Mouse (Mus musculus) neural tube, embryonic 12.5 days (tissue): ENCODE data around the gene Arhgap28. TPM values are rescaled to one million over a fixed set of nuclear protein-coding genes. Genes with fewer than 3 reads are reported as not detected.

Source experiments
- ATAC-seq: fragments of 200-750 bp; cut with Nextera tagmentation; 2 replicates; pipeline ENCODE4 v1.8.0; 2017; ENCODE audit warnings: low read depth, mild to moderate bottlenecking, moderate TSS enrichment, moderate library complexity; ENCODE audit not compliant: low FRiP score
- H3K27ac ChIP-seq: fragments of 300-500 bp; sonication (generic); 2 replicates; pipeline ENCODE4 v1.5.1; 2016
- H3K27me3 ChIP-seq: fragments of 300-500 bp; sonication (generic); replicated peaks from 2 replicates; pipeline ENCODE4 v1.6.1; 2016; ENCODE audit warnings: mild to moderate bottlenecking
- H3K36me3 ChIP-seq: fragments of 300-500 bp; sonication (generic); 2 replicates; pipeline ENCODE4 v1.6.1; 2016; ENCODE audit warnings: mild to moderate bottlenecking
- H3K4me1 ChIP-seq: fragments of 300-500 bp; sonication (generic); 2 replicates; pipeline ENCODE4 v1.6.1; 2016
- H3K4me2 ChIP-seq: fragments of 300-500 bp; sonication (generic); replicated peaks from 2 replicates; pipeline ENCODE4 v1.6.1; 2016; ENCODE audit warnings: mild to moderate bottlenecking
- H3K4me3 ChIP-seq: fragments of 300-500 bp; sonication (generic); 2 replicates; pipeline ENCODE4 v1.5.1; 2016
- H3K9ac ChIP-seq: fragments of 300-500 bp; sonication (generic); 2 replicates; pipeline ENCODE4 v1.6.1; 2016; ENCODE audit warnings: mild to moderate bottlenecking
- H3K9me3 ChIP-seq: fragments of 300-500 bp; sonication (generic); 2 replicates; pipeline ENCODE4 v1.6.1; 2016; ENCODE audit warnings: mild to moderate bottlenecking
- WGBS: fragments of 180-500 bp; shearing (Covaris S2); methylation state at CpG from one replicate; pipeline ENCODE4 v1.1.7; 2016; 5-methylcytosine and 5-hydroxymethylcytosine counted together
- polyA plus RNA-seq: library from polyadenylated mRNA; unstranded; fragments of >200 nt; fragmentation: Nextera tagmentation; extraction: Ambion mirVana; gene quantifications from 2 replicates; pipeline ENCODE4 v1.2.1, GENCODE M21; 2016

The Arhgap28 gene
- polyA plus RNA-seq, 1 experiment from 2014 or later: 26.8 TPM

DNA sequence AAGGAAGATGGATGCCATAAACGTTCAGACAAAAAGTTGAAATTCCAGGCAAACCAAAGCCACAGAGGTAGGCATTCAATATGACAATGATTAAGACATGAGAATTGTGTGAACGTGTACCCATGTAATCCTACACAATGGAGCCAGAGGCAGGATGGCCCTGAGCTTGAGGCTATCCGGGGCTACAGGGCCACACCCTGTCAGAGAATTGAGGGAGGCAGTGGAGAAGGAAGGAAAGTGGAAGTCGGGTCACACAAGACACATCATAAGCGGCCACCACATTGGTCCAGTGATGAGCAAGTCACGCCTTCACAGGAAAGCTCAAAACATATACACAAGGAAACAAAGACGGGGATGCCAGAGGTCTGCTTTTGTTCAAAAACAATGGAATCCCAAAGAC lies 84.0 kb downstream of the Arhgap28 start:
- Histone ChIP-seq H3K4me2 (no peak overlapping the region), H3K27ac (no peak overlapping the region), H3K9me3 (no peaks in the 10 kb centered on the region), H3K9ac (no peak overlapping the region), H3K4me3 (no peak overlapping the region), H3K27me3 (no peaks in the 10 kb centered on the region), H3K36me3 (no peaks in the 10 kb centered on the region), H3K4me1 (no peaks in the 10 kb centered on the region)
- ATAC-seq: no peak
- 80% methylated on average over 7 of the region's 7 CpGs for WGBS

DNA sequence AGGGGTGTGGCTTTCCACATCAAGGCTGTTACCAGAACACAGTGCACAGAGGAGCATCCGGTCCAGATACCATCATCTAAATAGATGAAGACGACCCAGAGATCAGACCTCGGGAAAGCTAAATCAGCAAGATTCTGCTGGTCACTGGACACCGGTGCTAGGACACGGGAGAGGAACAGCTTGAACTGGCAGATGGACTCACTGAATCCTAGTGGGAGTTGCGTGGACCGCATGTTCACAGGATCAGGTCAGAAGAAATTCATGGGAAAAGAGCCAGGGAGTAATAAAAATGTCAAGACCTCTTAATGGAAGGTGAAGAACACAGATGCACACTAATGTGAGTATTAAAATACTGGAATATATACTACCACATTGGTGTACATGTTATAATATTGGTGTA lies 85.7 kb downstream of the Arhgap28 start:
- H3K4me2 ChIP-seq: no peak overlapping the region
- H3K4me1 ChIP-seq: no peaks in the 10 kb centered on the region
- H3K36me3 ChIP-seq: no peaks in the 10 kb centered on the region
- no peaks in the 10 kb centered on the region for H3K27me3 ChIP-seq
- no peak overlapping the region for H3K27ac ChIP-seq
- H3K9ac ChIP-seq: no peak overlapping the region
- 82% methylated on average over 7 of the region's 7 CpGs for WGBS
- ATAC-seq: no peak
- no peaks in the 10 kb centered on the region for H3K9me3 ChIP-seq
- no peak overlapping the region for H3K4me3 ChIP-seq

DNA sequence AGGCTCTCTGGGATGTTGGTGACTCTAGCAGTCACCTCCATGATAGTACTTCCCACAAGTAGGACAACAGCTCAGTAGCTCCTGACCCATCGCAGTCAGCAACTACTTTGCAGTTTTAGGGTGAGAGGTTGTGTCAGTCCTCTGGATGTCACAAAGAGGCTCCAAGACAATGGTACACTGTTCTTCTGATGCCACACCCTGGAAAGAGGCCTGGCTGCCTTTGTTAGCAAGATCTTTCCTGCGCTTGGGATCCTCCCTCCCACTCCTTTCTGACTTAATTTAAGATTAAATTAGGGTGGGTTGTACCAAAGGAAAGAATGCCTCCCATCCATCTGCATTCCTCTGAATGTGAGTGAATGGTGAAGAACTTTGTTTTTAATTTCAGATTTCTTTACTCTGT lies 87.0 kb downstream of the Arhgap28 start:
- Histone ChIP-seq H3K27me3 (no peaks in the 10 kb centered on the region), H3K4me1 (no peaks in the 10 kb centered on the region), H3K4me2 (no peak overlapping the region), H3K9ac (no peak overlapping the region), H3K9me3 (no peaks in the 10 kb centered on the region), H3K27ac (no peak overlapping the region), H3K36me3 (no peaks in the 10 kb centered on the region), H3K4me3 (no peak overlapping the region)
- no peak for ATAC-seq
- 71% methylated on average over 2 of the region's 2 CpGs for WGBS

DNA sequence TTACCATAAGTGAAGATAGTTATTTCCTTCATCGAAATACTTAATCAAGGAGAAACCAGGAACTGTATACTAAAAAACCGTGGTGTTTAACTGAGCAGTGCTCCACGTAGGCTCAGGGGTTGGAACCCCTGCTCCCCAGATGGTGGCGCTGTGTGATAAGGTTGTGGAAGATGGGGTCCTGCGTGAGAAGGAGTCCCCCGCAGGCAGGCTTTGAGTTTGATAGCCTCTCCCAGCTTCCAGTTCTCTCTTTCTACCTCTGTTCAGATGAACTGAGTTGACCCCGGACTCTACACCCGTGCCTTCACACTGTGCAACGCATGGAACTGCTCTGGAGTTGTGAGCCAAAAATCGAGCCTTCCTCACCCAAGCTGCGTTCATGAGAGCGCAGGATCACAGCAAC lies 91.3 kb downstream of the Arhgap28 start:
- Histone ChIP-seq H3K27me3 (no peaks in the 10 kb centered on the region), H3K36me3 (no peaks in the 10 kb centered on the region), H3K27ac (no peak overlapping the region), H3K9ac (no peak overlapping the region), H3K4me3 (no peak overlapping the region), H3K9me3 (no peaks in the 10 kb centered on the region), H3K4me2 (no peak overlapping the region), H3K4me1 (no peaks in the 10 kb centered on the region)
- 57% methylated on average over 12 of the region's 12 CpGs for WGBS
- 0 out of 2 replicates have a peak, but pooled peaks have one; percentile 53 for ATAC-seq

DNA sequence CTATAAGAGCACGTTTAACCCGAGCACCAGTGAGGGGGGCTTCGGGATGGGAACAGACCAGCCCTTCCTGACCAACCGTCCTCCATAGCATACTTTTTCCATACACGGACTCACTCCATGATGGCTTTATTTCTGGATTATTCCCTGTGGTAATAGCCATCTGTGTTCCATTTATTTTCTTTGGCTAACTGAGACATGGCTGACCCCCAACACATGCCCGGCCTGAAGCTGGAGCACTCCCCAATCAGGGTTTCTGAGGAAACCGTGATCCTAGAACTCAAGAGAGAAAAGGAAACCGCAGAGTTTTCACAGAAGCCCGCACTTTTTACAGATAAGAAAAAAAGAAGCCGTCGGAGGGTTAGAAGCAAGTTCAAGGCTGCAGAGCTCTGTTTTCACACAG lies 91.9 kb downstream of the Arhgap28 start:
- Histone ChIP-seq H3K4me1 (no peaks in the 10 kb centered on the region), H3K27ac (no peak overlapping the region), H3K4me3 (no peak overlapping the region), H3K27me3 (no peaks in the 10 kb centered on the region), H3K4me2 (no peak overlapping the region), H3K9me3 (no peaks in the 10 kb centered on the region), H3K36me3 (no peaks in the 10 kb centered on the region), H3K9ac (no peak overlapping the region)
- 84% methylated on average over 11 of the region's 11 CpGs for WGBS
- ATAC-seq: no peak

DNA sequence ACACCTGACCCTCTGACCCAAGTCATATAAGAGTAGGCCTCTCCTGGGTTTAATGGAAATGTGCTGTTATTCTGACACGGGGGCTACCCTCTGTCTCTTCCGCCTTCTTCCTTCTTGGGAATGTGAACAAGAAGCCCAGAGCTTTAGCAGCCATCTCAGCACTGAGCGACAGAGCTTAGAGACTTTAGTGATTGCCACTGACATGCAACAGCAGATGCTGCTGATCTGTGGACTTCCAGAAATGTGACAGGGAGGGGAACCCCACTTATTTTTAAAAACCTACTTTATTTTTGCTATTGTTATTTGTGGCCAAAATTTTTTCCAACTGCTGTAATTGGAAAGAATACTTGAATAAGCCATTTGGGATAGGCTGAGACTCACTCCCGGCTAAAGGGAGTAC lies 95.4 kb downstream of the Arhgap28 start:
- H3K4me3 ChIP-seq: no peak overlapping the region
- H3K4me2 ChIP-seq: no peak overlapping the region
- no peak overlapping the region for H3K27ac ChIP-seq
- no peaks in the 10 kb centered on the region for H3K27me3 ChIP-seq
- 87% methylated on average over 4 of the region's 4 CpGs for WGBS
- no peaks in the 10 kb centered on the region for H3K36me3 ChIP-seq
- H3K9ac ChIP-seq: no peak overlapping the region
- no peaks in the 10 kb centered on the region for H3K9me3 ChIP-seq
- ATAC-seq: no peak
- no peaks in the 10 kb centered on the region for H3K4me1 ChIP-seq

DNA sequence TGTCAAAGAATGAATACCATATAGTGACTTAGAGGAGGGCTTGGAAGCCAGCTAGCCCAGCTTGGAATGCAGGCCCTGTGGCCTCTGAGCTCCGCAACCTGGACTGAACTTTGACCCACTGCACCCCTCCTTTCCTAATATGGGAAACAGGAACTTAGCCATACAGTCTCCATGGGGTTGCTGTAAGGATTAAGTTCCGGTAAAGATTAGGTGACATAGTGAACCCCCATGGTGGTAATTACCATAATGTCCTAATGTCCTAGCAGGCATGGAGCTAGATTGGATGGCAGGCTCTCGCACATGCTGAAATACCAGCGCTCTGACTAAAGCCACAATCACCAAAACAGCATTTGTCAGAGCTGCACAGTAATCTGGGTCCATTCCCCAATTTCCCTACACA lies 95.8 kb downstream of the Arhgap28 start:
- ATAC-seq: no peak
- no peak overlapping the region for H3K4me3 ChIP-seq
- no peaks in the 10 kb centered on the region for H3K36me3 ChIP-seq
- H3K4me1 ChIP-seq: no peaks in the 10 kb centered on the region
- 86% methylated on average over 4 of the region's 4 CpGs for WGBS
- no peaks in the 10 kb centered on the region for H3K27me3 ChIP-seq
- H3K9me3 ChIP-seq: no peaks in the 10 kb centered on the region
- H3K4me2 ChIP-seq: no peak overlapping the region
- H3K9ac ChIP-seq: no peak overlapping the region
- H3K27ac ChIP-seq: no peak overlapping the region

DNA sequence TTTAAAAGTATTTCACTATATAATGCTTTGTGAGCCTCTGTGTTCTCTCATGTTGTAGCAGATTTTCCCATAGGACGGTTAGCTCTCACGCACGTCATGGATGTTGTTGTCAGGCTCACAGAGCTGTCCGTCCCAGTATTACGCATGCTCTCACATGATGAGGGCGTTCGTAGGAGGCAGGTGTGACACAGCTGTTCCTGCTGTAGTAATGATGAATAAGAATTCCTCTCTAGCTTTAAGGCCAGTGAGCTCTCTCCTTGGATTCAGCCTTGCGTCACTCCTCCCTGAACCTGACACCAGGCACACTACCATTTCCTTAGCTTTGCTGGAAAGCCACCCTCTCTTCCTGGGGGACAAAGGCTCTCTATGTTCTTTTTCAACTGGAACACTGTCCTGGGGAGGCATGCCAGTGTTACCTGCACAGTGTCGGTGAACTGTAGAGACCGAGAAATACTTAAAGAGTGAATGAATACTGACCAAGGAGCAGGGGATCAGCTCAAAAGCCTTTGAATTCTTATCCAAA lies 96.3 kb downstream of the Arhgap28 start:
- no peak for ATAC-seq
- 89% methylated on average over 10 of the region's 10 CpGs for WGBS
- H3K4me3 ChIP-seq: no peak overlapping the region

DNA sequence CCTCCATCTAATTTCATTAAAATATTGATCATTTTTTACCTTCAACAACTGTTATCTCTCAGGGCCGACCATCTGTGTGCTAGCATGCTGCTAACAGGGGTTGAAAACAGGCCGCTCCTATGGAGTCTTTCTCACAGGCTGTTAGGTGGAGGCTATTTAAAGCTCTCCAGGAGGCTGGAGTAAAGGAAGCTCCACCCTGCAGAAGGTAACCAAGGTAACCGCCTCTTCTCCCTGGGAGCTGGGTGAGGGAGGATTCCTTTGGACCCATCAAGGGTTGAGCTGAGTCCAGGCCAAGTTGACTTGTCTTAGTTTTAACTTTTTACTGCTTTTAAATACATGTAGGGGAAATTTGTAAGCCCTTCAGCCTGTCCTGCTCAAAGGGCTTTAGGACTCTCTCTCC lies 97.7 kb downstream of the Arhgap28 start:
- no peaks in the 10 kb centered on the region for H3K4me1 ChIP-seq
- H3K36me3 ChIP-seq: no peaks in the 10 kb centered on the region
- no peak for ATAC-seq
- 64% methylated on average over 3 of the region's 3 CpGs for WGBS
- no peaks in the 10 kb centered on the region for H3K27me3 ChIP-seq
- H3K9me3 ChIP-seq: no peaks in the 10 kb centered on the region
- H3K9ac ChIP-seq: no peak overlapping the region
- H3K4me2 ChIP-seq: no peak overlapping the region
- no peak overlapping the region for H3K4me3 ChIP-seq
- no peak overlapping the region for H3K27ac ChIP-seq

More for the DNA sequence above, 96.3 kb downstream of the Arhgap28 start:
- H3K36me3 ChIP-seq: no peaks in the 10 kb centered on the region
- no peaks in the 10 kb centered on the region for H3K4me1 ChIP-seq
- no peaks in the 10 kb centered on the region for H3K9me3 ChIP-seq
- no peaks in the 10 kb centered on the region for H3K27me3 ChIP-seq
- H3K9ac ChIP-seq: no peak overlapping the region
- no peak overlapping the region for H3K4me2 ChIP-seq
- H3K27ac ChIP-seq: no peak overlapping the region

DNA sequence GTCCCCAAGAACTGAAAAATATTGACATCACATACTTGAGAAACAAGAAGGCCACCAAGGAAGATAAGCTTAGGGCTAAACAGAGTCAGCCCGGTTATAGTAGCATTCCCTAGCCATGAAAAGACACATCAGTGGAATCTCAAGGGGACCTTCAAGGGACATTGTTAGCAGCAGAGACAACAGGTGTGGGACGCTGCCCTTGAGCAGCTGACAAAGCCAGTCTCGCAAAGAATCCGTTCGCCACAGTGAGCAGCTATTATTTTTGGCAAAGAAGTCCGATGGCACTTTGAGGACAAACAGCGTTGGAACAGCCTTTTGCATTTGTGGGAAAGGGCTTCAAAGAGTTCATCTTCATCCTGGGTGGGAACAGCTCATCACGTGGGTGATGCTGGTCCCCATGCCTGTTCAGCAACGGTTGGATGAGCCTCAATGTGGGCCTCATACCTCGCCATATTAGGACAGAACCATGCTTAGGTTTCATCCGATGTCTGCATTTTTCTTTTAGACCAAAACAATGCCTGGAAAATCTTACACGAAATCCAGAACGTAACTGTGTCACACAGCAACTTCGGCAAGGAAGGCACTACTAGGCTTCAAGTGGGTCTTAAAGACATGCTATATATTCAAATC lies 99.5 kb downstream of the Arhgap28 start:
- H3K4me2 ChIP-seq: no peak overlapping the region
- H3K36me3 ChIP-seq: no peaks in the 10 kb centered on the region
- H3K9me3 ChIP-seq: no peaks in the 10 kb centered on the region
- H3K9ac ChIP-seq: no peak overlapping the region
- H3K4me3 ChIP-seq: no peak overlapping the region
- H3K27me3 ChIP-seq: no peaks in the 10 kb centered on the region
- WGBS: 85% methylated on average over 14 of the region's 14 CpGs
- no peak overlapping the region for H3K27ac ChIP-seq
- no peak for ATAC-seq
- no peaks in the 10 kb centered on the region for H3K4me1 ChIP-seq

DNA sequence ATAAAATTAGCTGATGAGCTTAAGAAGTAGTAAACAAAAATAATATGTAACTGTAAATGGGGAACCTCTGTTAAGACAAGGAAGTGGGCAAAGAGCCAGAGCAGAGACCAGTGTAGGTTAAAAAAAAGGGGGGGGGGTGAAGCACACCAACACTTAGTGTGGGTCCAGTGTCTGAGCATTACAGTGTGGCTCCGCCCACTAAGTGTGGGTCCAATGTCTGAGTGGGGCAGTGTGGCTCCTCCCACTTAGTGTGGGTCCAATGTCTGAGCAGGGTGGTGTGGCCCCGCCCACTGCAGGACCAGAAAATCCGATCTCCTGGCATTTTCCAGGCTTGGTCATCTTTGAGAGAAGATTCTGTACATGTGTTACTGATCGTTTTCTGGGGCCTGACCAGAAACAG lies 101.1 kb downstream of the Arhgap28 start:
- Histone ChIP-seq H3K36me3 (no peaks in the 10 kb centered on the region), H3K4me3 (no peak overlapping the region), H3K9me3 (no peaks in the 10 kb centered on the region), H3K9ac (no peak overlapping the region), H3K27ac (no peak overlapping the region), H3K4me1 (no peaks in the 10 kb centered on the region), H3K4me2 (no peak overlapping the region), H3K27me3 (no peaks in the 10 kb centered on the region)
- WGBS: 86% methylated on average over 4 of the region's 4 CpGs
- ATAC-seq: no peak

DNA sequence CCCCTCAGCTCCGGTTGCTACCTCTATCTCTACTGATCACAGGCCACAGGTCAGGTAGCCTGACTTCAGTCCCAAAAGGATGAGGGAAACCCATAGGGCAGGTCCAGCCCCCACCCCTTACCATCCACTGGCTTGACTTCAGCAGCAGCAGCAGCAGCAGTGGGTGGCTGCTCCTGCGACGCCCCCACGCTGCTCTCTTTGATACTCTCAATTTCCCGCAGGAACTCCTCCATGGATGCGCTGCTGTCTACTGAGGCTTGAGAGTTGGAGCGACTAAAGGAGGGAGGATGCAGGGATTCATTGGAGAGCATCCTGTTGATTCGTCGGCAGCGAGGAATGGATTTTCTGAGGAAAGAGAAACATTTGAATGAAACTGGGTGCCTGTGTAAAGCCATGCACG lies 102.8 kb downstream of the Arhgap28 start:
- no peaks in the 10 kb centered on the region for H3K4me1 ChIP-seq
- ATAC-seq: no peak
- no peak overlapping the region for H3K9ac ChIP-seq
- WGBS: 82% methylated on average over 11 of the region's 11 CpGs
- no peaks in the 10 kb centered on the region for H3K9me3 ChIP-seq
- H3K4me3 ChIP-seq: no peak overlapping the region
- H3K36me3 ChIP-seq: no peaks in the 10 kb centered on the region
- H3K27me3 ChIP-seq: no peaks in the 10 kb centered on the region
- no peak overlapping the region for H3K27ac ChIP-seq
- no peak overlapping the region for H3K4me2 ChIP-seq

DNA sequence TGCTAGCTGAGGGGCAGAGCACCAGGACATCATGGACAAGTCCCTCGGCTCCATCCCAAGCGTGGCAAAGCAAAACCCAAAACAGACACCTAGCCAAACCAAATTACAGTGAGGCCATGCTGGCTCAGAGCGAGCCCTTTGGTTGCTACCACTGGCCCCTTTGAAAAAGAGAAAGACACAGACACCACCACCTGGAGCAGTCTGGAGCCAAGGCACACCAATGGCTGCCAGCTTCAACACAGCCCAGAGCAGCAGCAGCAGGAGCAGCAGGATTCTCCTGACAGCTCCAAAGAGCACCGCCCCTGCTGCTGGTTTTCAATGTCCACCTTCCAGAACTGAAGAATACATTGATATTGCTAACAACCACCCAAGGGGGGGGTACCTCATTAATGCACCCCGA lies 104.5 kb downstream of the Arhgap28 start:
- Histone ChIP-seq H3K27me3 (no peaks in the 10 kb centered on the region), H3K9me3 (no peaks in the 10 kb centered on the region), H3K27ac (no peak overlapping the region), H3K4me2 (no peak overlapping the region), H3K36me3 (no peaks in the 10 kb centered on the region), H3K4me3 (no peak overlapping the region), H3K4me1 (no peaks in the 10 kb centered on the region), H3K9ac (no peak overlapping the region)
- WGBS: 92% methylated on average over 5 of the region's 5 CpGs
- no peak for ATAC-seq
